Mouse (Mus musculus) liver, embryonic 11.5 days (tissue): ENCODE results near the gene Prph2. TPM values are rescaled to one million over a fixed set of nuclear protein-coding genes. Genes with fewer than 3 reads are reported as not detected.

Experiments used
- ATAC-seq: fragments of 200-750 bp; cut with Nextera tagmentation; replicated peaks from 2 replicates; pipeline ENCODE4 v1.8.0; 2017; ENCODE audit warnings: moderate number of reproducible peaks, mild to moderate bottlenecking, moderate TSS enrichment, moderate library complexity; ENCODE audit not compliant: low FRiP score
- DNase-seq: peaks from one replicate; pipeline ENCODE4 v3.0.0-alpha.2; 2017; ENCODE audit warnings: low spot score
- H3K27ac ChIP-seq: fragments of 300-500 bp; sonication (generic); 2 replicates; pipeline ENCODE4 v1.5.1; 2014; ENCODE audit warnings: mild to moderate bottlenecking, low read depth, low read length, control low read depth
- H3K27me3 ChIP-seq: fragments of 300-500 bp; sonication (generic); replicated peaks from 2 replicates; pipeline ENCODE4 v1.6.1; 2014; ENCODE audit warnings: low read length, mixed read lengths; ENCODE audit not compliant: control insufficient read depth, insufficient read depth
- H3K36me3 ChIP-seq: fragments of 300-500 bp; sonication (generic); 2 replicates; pipeline ENCODE4 v1.6.1; 2014; ENCODE audit warnings: mild to moderate bottlenecking, low read length, moderate library complexity, mixed read lengths; ENCODE audit not compliant: control insufficient read depth, insufficient read depth
- H3K4me1 ChIP-seq: fragments of 300-500 bp; sonication (generic); replicated peaks from 2 replicates; pipeline ENCODE4 v1.6.1; 2014; ENCODE audit warnings: low read length, mixed read lengths; ENCODE audit not compliant: control insufficient read depth, insufficient read depth
- H3K4me2 ChIP-seq: fragments of 300-500 bp; sonication (generic); 2 replicates; pipeline ENCODE4 v1.6.1; 2014; ENCODE audit warnings: mild to moderate bottlenecking, control low read depth, moderate library complexity
- H3K4me3 ChIP-seq: fragments of 300-500 bp; sonication (generic); 2 replicates; pipeline ENCODE4 v1.5.1; 2014; ENCODE audit warnings: low read depth, low read length, control low read depth
- H3K9ac ChIP-seq: fragments of 300-500 bp; sonication (generic); 2 replicates; pipeline ENCODE4 v1.6.1; 2014; ENCODE audit warnings: low read depth, low read length, control low read depth
- H3K9me3 ChIP-seq: fragments of 300-500 bp; sonication (generic); 2 replicates; pipeline ENCODE4 v1.6.1; 2016; ENCODE audit warnings: low read length, inconsistent platforms, mixed read lengths; ENCODE audit not compliant: control insufficient read depth
- WGBS: fragments of 180-500 bp; shearing (Covaris S2); extraction: QIAGEN DNeasy Blood & Tissue Kit; methylation state at CpG from one replicate; pipeline ENCODE4 v1.1.7; 2014; 5-methylcytosine and 5-hydroxymethylcytosine counted together
- polyA plus RNA-seq: library from polyadenylated mRNA; unstranded; fragments of >200 nt; fragmentation: Nextera tagmentation; extraction: Ambion mirVana; gene quantifications from 2 replicates; pipeline ENCODE4 v1.2.1, GENCODE M21; 2014

Prph2 gene
- polyA plus RNA-seq, 1 experiment from 2014 or later = not detected

- Histone ChIP-seq H3K4me3 (peak overlapping the region; percentile 0; the same call in 1 of the 2 replicates), H3K4me1 (peaks cover 45% of the 10 kb centered on the region), H3K9me3 (no peaks in the 10 kb centered on the region), H3K36me3 (no peaks in the 10 kb centered on the region), H3K9ac (peak overlapping the region; percentile 2; the same call in 1 of the 2 replicates), H3K4me2 (peak overlapping the region; percentile 52), H3K27me3 (no peaks in the 10 kb centered on the region), H3K27ac (peak overlapping the region; percentile 72)
- peak; percentile 64 for ATAC-seq
- 13% methylated on average over 17 of the region's 17 CpGs for WGBS
- peak; percentile 65 for DNase-seq
Measured at GRCm38 (mm10) chr17:46885910-46886643, 24.2 kb upstream of the Prph2 start.

- H3K4me1 ChIP-seq = peaks cover 46% of the 10 kb centered on the region
Measured at GRCm38 (mm10) chr17:46888511-46889212, 21.6 kb upstream of the Prph2 start.

GRCm38 (mm10) chr17:46889450-46890084 is 20.7 kb upstream of the Prph2 start:
- DNase-seq = peak; percentile 76
- Histone ChIP-seq H3K4me2 (peak overlapping the region; percentile 97), H3K9ac (peak overlapping the region; percentile 79), H3K9me3 (no peaks in the 10 kb centered on the region), H3K4me1 (peaks cover 41% of the 10 kb centered on the region), H3K36me3 (peaks cover 7% of the 10 kb centered on the region), H3K27me3 (no peaks in the 10 kb centered on the region), H3K4me3 (peak overlapping the region; percentile 94), H3K27ac (peak overlapping the region; percentile 93)
- ATAC-seq = peak; percentile 15
- WGBS = under 1% methylated on average over 44 of the region's 44 CpGs

More at GRCm38 (mm10) chr17:46888511-46889212, 21.6 kb upstream of the Prph2 start:
- Histone ChIP-seq H3K4me2 (peak overlapping the region; percentile 97), H3K4me3 (peak overlapping the region; percentile 94), H3K9me3 (no peaks in the 10 kb centered on the region), H3K27me3 (no peaks in the 10 kb centered on the region), H3K9ac (peak overlapping the region; percentile 79), H3K27ac (peak overlapping the region; percentile 93; the same call in 1 of the 2 replicates), H3K36me3 (peaks cover 5% of the 10 kb centered on the region; the same call in 1 of the 2 replicates)
- 26% methylated on average over 16 of the region's 16 CpGs for WGBS
- no peak for DNase-seq
- no peak for ATAC-seq

GRCm38 (mm10) chr17:46890116-46890815 is 20.0 kb upstream of the Prph2 start, which contains the start of gene Tbcc:
TSS of gene Tbcc (plus strand) at chr17:46890684.
- peak within 1 kb of the TSS; percentile 94 for H3K4me3 ChIP-seq
- H3K9ac ChIP-seq = peak within 1 kb of the TSS; percentile 91
- peaks cover 7% of the 10 kb centered on the region for H3K36me3 ChIP-seq
- no peaks in the 10 kb centered on the region for H3K27me3 ChIP-seq
- DNase-seq (peak; percentile 94), ATAC-seq (peak; percentile 87)
- H3K27ac ChIP-seq = peak within 1 kb of the TSS; percentile 93
- peaks cover 35% of the 10 kb centered on the region for H3K4me1 ChIP-seq
- H3K9me3 ChIP-seq = no peaks in the 10 kb centered on the region
- H3K4me2 ChIP-seq = peak within 1 kb of the TSS; percentile 99
- under 1% methylated on average over 40 of the region's 40 CpGs for WGBS

- Histone ChIP-seq H3K9me3 (no peaks in the 10 kb centered on the region), H3K4me2 (peak overlapping the region; percentile 99), H3K27ac (peak overlapping the region; percentile 76), H3K4me3 (peak overlapping the region; percentile 94), H3K36me3 (peaks cover 7% of the 10 kb centered on the region), H3K9ac (peak overlapping the region; percentile 91), H3K4me1 (peaks cover 27% of the 10 kb centered on the region), H3K27me3 (no peaks in the 10 kb centered on the region)
- DNase-seq = peak; percentile 67
- 2% methylated on average over 63 of the region's 64 CpGs for WGBS
- ATAC-seq = peak; percentile 13; the same call in 1 of the 2 replicates
Measured at GRCm38 (mm10) chr17:46890843-46891594, 19.2 kb upstream of the Prph2 start.

- Histone ChIP-seq H3K27me3 (no peaks in the 10 kb centered on the region), H3K4me2 (no peak overlapping the region), H3K4me3 (no peak overlapping the region), H3K36me3 (peaks cover 7% of the 10 kb centered on the region), H3K9me3 (no peaks in the 10 kb centered on the region), H3K4me1 (peaks cover 15% of the 10 kb centered on the region), H3K9ac (no peak overlapping the region), H3K27ac (no peak overlapping the region)
- DNase-seq (no peak), ATAC-seq (no peak)
- WGBS = 87% methylated on average over 9 of the region's 9 CpGs
Measured at GRCm38 (mm10) chr17:46895426-46895825, 14.8 kb upstream of the Prph2 start.

GRCm38 (mm10) chr17:46897221-46897950 is 12.9 kb upstream of the Prph2 start:
- no peaks in the 10 kb centered on the region for H3K9me3 ChIP-seq
- no peak for DNase-seq
- no peak overlapping the region for H3K4me3 ChIP-seq
- no peaks in the 10 kb centered on the region for H3K27me3 ChIP-seq
- H3K27ac ChIP-seq = no peak overlapping the region
- H3K36me3 ChIP-seq = peaks cover 5% of the 10 kb centered on the region
- H3K4me1 ChIP-seq = peaks cover 4% of the 10 kb centered on the region
- ATAC-seq = no peak
- H3K9ac ChIP-seq = no peak overlapping the region
- 48% methylated on average over 13 of the region's 13 CpGs for WGBS
- no peak overlapping the region for H3K4me2 ChIP-seq
